Mouse (Mus musculus): ENCODE data around the gene Calr3. TPM values are rescaled to one million over a fixed set of nuclear protein-coding genes. Genes with fewer than 3 reads are reported as not detected.

Calr3 gene
- total RNA-seq (2021): 1 to 10 TPM in 1 of 2 experiments, under 1 TPM in 1; 0.78 to 1.5 TPM
- long read RNA-seq, experiment 1, partial matches to known transcripts: 0 of 2 reads
- long read RNA-seq, experiment 1, other reads (novel, unspliced or antisense): 0 of 2 reads
- long read RNA-seq, experiment 2, partial matches to known transcripts: 0 of 4 reads
- long read RNA-seq, experiment 2, other reads (novel, unspliced or antisense): 0 of 4 reads

DNA sequence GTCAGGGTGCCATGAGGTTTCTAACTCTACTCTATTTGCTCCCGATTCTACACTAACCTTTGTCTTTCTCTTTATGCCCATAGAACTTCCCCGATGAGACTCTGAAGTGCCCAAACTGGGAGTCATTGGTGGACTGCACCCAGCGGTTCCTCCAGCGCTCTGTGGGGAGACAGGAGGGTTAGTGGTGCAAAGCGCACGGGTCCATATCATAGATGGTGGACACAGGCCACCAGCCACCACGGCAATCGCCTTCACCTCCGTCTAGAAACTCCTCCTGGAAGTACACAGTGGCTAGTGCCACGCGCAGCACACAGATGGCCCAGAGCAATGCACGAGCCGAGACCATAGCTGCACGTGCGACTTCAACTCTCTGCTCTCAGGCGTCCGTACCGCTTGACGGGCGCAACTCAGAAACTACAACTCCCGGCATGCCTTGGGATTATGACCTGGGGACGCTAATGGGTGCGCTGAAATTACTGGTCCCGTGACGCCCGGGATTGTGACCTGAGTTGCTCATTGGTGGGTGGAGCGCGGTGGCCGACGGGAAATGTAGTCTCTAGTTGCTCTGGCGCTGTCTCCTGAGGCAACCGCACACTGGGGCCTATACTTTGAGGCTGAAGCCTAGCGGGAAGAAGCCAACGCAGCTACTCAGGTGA, at the start of gene Calr3, which contains the start of gene 1700030K09Rik:
TSS of gene Calr3 (minus strand) at position 533 of the 656 bp plus-strand sequence.
TSS of gene 1700030K09Rik (plus strand) at position 543 of the 656 bp plus-strand sequence.
- DNase-seq (ENCODE audit: low spot score in 2 of 2): peak; percentile 97 to 99

DNA sequence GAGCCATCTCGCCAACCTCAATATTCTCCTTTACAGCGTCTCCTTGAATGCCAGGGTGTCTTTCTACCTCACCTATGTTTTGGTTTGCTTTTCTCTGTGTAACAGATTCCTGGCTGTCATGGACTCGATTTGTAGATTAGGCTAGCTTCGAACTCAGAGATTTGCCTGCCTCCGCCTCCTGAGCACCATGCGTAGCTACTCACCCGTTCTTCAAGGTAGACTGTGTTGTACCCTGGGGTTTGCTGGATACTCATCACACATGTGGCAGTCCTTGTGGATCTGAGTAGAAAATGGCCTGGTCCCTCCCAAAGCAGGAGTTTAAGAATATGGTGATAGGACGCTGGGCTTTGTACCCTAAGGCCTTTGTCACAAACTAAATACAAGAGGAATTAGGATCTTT, 49.7 kb upstream of the Calr3 start:
- DNase-seq (ENCODE audit: low spot score in 2 of 2): no peak

DNA sequence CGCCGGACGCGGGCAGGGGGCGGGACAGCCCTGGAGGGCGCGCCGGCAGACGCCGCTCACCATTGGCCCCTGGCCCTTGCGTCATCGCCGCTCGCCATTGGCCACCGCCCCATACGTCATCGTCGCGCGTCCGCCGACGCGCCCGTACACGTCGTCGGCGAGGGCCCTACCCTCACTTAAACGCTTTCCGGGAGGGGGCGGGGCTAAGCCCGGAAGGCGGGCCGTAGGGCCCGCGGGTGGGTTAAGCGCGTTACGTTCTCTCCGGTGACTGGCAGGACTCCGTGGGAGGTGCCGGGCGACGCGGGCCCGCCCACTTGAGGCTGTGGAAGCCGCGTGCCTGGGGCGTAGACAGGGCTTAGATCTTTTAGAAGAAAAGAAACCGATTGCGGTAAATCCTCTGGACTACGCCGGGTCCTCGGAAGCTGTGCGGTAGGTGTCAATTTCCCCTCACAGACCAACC, 49.0 kb upstream of the Calr3 start:
- DNase-seq (ENCODE audit: low spot score in 2 of 2): peak; percentile 99

- DNase-seq (ENCODE audit: low spot score in 2 of 2): no peak
Observed at GRCm38 (mm10) chr8:72491680-72492621, 48.3 kb upstream of the Calr3 start, which contains the start of gene Slc35e1. Gene Slc35e1 (minus strand): TSS chr8:72492614.

DNA sequence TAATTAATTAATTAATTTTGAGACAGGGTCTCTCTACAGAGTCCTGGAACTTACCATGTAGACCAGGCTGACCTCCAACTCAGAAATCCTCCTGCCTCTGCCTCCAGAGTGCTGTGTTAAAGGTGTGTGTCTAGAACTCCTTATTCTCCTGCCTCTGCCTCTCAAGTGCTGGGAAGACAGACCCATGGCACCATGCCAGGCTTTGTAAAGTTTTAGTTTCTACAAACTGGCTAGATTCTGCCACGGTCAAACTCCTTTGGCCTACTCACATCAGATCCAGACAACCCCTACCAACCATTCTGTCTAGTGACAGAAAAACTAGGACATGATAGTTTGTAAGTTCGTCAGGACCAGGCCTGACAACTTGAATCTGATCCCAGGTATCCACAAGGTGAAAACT, 47.3 kb upstream of the Calr3 start:
- DNase-seq (ENCODE audit: low spot score in 2 of 2): no peak

- no peak for DNase-seq (ENCODE audit: low spot score in 2 of 2)
Observed at GRCm38 (mm10) chr8:72487014-72487413, 43.3 kb upstream of the Calr3 start.

DNA sequence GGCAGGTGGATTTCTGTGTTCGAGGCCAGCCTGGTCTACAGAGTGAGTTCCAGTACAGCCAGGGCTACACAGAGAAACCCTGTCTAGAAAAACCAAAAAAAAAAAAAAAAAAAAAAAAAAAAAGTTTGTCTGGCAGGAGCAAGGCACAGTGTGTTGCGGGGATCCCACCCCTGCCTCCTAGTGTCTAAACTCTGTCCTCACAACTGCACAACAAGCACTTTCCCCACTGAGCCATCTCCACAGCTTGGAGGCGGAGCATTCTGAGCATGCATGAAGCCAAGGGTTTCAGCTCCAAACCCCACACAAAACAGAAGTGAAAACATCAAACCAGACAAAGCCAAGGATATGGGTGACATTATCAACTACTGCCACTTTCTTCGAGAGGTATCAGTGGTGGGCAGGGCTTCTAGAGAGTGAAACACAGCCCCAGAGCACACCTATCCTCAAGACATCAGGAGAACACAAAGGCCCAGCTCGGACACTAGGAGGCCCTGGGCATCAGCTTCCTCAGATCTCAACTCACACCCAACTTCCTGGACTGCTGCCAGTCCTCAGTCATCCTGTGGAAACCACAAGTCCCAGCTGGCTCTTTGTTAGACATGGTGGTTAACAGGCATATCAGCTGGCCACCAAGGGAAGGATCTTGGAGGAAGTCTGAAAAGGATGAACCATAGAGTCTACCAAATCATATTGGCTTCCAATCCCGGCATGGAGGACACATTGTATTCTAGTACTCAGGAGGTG, 42.0 kb upstream of the Calr3 start:
- no peak for DNase-seq (ENCODE audit: low spot score in 2 of 2)

GRCm38 (mm10) chr8:72474826-72475546, 31.3 kb upstream of the Calr3 start, which contains the start of gene Cherp:
Gene Cherp (minus strand): TSS chr8:72475226.
- peak; percentile 96 to 98 for DNase-seq (ENCODE audit: low spot score in 2 of 2)

DNA sequence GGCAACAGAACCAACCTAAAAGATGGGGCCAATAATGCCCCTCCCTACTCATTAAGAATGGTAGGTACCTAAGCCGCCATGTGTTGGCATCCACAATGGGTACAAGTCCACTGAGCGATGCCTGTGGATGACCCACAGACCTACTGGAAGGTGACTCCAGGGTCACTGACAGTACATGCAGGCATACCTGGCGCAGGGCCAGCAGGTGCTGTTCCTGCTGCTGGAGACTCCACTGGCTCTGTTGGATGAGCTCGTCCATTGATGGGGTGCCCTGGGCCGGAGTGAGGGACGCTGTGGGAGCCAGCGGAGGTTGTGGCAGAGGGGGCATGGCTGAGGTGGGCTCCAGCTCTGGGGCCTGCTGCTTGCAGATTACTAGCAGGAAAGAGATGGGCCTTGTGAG, 27.0 kb upstream of the Calr3 start:
- DNase-seq (ENCODE audit: low spot score in 2 of 2): no peak

DNA sequence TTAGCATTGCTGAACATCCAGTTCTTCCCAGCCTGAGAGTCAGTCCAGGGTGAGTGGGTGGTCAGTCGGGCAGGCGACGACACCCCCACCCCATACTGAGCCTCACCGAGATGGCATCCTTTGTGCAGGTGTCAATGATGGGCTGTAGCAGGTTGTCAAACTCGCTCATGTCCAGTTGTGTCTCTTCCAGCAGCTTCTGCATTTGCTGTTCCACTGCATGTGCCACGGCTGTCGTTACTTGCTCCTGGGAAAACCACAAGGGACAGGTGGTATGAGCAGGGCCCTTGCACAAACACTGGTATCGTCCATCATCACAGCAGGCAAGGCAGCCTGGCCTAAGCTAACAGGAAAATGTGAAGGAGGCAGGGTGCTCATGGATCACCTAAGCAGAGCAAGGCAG, 26.3 kb upstream of the Calr3 start:
- DNase-seq (ENCODE audit: low spot score in 2 of 2): no peak

- DNase-seq (ENCODE audit: low spot score in 2 of 2): no peak
Observed at GRCm38 (mm10) chr8:72469243-72469642, 25.6 kb upstream of the Calr3 start.

DNA sequence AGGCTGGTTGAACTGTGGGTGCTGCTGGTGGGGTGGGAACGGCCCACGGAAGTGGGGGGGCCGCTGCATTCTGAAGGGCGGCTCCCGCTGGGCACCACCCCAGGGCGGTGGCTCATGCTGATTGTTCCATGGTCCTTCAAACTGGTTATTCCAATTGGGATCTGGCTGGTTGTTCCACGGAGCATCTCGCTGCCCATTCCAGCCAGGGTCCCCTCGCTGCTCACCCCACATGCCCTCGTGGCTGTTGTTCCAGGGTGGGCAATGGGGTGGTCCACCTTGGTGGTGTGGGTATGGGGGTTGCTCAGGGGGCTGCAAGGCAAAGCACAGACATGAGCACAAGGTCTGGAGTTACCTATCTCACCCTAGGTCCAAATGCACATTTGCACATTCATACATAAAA, 20.5 kb upstream of the Calr3 start:
- no peak for DNase-seq (ENCODE audit: low spot score in 2 of 2)

- no peak for DNase-seq (ENCODE audit: low spot score in 2 of 2)
Observed at GRCm38 (mm10) chr8:72459881-72460533, 16.3 kb upstream of the Calr3 start.

DNA sequence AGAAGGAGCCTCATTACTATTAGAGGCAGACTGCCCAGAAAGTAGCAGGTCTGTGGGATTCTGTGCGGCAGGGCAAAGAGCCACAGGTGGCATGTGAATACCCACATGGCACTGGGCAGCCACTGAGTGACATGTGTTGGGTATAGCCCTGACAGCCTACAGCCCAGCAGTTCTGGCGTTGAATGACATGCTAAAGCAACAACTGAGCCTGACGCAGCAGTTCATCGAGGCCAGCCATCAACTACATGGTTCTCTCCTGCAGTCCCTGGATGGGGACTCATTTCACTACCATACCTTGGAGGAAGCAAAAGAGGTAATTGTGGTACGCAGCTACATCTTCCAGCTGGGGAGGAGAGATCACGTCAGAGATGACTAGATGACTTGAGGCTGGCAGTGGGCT, 14.8 kb upstream of the Calr3 start:
- DNase-seq (ENCODE audit: low spot score in 2 of 2): no peak

- DNase-seq (ENCODE audit: low spot score in 2 of 2): no peak
Observed at GRCm38 (mm10) chr8:72457806-72458205, 14.1 kb upstream of the Calr3 start.

GRCm38 (mm10) chr8:72455317-72455716, 11.6 kb upstream of the Calr3 start:
- DNase-seq (ENCODE audit: low spot score in 2 of 2): no peak

DNA sequence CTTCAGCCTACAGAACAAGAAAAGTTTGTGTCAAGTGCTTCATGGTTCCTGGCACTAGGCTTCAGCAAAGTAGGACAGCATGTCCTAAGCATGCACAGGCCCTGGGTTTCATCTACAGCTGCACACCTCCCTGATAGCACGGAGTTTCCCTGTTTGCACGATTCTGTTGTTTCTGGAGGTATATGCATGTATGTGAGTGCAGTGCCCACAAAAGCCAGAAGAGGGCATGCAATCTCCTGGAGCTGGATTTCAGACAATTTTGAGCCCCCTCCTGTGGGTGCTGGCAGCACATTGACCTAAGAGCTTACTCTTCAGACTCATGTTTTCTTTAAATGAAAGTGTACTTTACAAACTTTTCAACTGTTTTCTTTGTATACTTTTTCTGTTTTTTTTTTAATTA, 10.2 kb upstream of the Calr3 start:
- no peak for DNase-seq (ENCODE audit: low spot score in 2 of 2)

DNA sequence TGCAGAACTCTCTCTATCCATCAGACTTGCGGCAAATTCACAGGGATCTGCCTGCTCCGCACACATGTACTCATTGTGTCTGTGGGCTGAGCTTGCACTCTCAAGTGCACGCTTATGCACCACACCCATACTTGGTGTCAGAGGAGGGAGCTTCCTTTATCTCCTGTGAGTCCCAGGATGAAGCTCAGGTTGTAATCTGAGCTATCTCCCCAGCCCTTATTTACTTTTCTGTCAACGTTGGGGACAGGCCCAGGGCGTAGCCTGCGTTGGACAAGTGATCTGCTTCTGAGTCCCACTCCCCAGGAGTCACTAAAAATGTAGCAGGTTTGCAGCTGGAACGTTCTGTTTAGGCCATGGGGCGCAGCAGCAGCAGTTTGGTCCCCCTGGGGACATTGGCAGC, 7.8 kb upstream of the Calr3 start:
- DNase-seq (ENCODE audit: low spot score in 2 of 2): no peak

DNA sequence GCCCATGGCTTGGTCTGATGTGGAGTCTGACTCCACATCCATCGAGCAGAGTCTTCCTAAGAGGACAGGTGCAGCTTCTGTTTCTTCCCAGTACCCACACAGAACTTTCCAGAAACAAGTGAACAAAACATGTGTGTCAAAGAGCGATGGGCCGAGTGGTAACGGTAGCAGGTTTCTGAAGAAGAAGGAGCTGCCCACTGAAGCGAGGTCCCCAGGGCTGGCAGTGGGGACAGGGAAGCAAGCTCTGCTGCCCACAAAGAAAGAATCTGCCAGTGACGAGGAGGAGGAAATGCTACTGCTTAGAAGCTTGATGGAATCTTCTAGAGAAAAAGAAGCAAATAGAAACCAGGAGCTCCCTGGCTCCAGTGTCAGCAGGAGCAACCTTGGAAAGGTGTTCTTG, 1.4 kb upstream of the Calr3 start:
- no peak for DNase-seq (ENCODE audit: low spot score in 2 of 2)

- no peak for DNase-seq (ENCODE audit: low spot score in 2 of 2)
Observed at GRCm38 (mm10) chr8:72443994-72444350, 302 bp upstream of the Calr3 start.
